In the genomic region with DNA sequence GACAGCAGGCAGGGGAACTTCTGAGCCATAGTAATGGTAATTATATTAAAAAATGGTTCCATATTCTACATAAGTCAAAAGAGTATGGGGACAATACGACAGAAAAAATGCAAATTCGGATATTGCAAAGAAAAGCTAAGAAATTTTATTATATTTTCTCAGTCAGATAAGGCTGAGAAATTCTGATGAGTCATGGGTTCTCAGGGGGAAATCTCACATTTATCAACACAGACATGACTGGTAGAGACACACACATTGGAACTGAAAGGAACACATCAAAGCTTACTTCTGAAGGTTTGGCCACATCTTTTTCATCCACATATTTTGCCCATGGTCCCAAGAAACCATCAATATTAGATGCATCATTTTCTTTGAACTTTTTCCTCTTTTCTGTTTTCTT, we compare ENCODE assay signal across 2 mouse cellular contexts.
A peak's percentile ranks its signal among the peaks of the same experiment; 100 is the strongest.
TF ChIP-seq lines count a peak whose summit lies in the region.

No protein-coding gene starts in this region.

TF ChIP-seq in ES-E14, 5 proteins besides CTCF, POLR2A, EP300 and RAD21:
- 0 out of 2 replicates have a peak, but pooled peaks have one; percentile 33 for TF ChIP-seq MAFK (IDR thresholded peaks at IDR 0.05; ENCODE audit: insufficient read depth, low read depth, low read length)
- no peak for TF ChIP-seq CHD2 (IDR thresholded peaks at IDR 0.05; ENCODE audit: low read depth, low read length)

TF ChIP-seq in MEL, 35 proteins besides CTCF, POLR2A, EP300 and RAD21:
- TF ChIP-seq POLR2AphosphoS5 (IDR thresholded peaks at IDR 0.05; ENCODE audit: borderline replicate concordance, low read depth, low read length): no peak
- TF ChIP-seq ETS1 (IDR thresholded peaks at IDR 0.05; ENCODE audit: low read depth, low read length): peak; percentile 70
- 0 out of 2 replicates have a peak, but pooled peaks have one; percentile 32 for TF ChIP-seq GATA1 (IDR thresholded peaks at IDR 0.05; ENCODE audit: low read depth, low read length)
- TF ChIP-seq MAFK (IDR thresholded peaks at IDR 0.05; ENCODE audit: borderline replicate concordance, low read depth, low read length): peak; percentile 68; the same call in 1 of the 2 replicates
- TF ChIP-seq RCOR1 (IDR thresholded peaks at IDR 0.05; ENCODE audit: low read depth, low read length): no peak; the same call in 1 of the 2 replicates
